Mouse (Mus musculus): ENCODE results near the gene Rbms3. TPM values are rescaled to one million over a fixed set of nuclear protein-coding genes. Genes with fewer than 3 reads are reported as not detected.
A peak's percentile ranks its signal among the peaks of the same experiment; 100 is the strongest.

Rbms3 gene
- polyA plus RNA-seq, 1 experiment, result 16.5 TPM

DNA sequence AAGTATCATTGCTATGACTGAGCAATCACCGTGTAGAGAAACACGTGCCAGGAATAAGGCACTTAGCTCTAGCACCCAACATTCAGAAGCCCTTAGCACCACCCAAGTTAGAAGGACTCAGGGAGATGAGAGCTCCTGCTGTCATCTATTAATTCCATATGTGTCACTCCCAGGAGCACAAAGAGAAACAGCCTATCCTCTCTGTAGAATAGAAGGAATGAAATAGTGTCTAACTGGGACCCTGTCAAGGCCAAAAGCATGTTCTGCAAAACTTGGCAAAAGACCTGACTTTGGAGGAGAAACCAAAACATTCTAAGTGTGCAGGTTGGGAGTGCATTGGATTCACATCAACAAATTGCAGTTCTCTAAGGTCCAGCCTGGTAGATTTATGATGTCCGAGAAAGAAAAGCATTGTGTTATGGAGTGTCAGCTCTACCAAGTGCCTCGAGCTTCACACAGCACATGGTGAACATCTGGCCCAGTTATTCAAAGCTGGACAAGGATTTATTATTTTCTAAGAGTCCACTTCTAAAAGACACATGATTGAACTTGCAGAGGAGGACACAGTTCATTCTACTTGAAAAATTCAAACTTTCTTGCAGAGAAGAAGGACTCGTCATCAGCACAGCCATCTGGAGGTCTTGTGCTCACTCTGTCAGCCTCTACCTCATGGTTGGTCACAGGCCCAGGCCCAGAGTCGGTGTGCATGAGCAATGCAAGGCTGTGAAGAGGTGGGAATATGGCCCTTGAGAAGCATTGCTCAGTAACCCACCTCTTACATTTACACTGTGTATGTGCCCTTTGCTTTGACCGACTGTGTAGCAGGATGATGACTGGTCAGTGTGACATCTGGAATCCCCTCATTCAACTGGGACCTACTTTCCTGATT lies 200.3 kb downstream of the Rbms3 start:
- Histone ChIP-seq H3K4me1 (ENCODE audit: control insufficient read depth, insufficient read depth, low read length) (no peaks in the 10 kb centered on the region), H3K4me3 (ENCODE audit: insufficient read depth, low read depth, low read length) (no peak overlapping the region), H3K27ac (ENCODE audit: insufficient read depth, low read depth, low read length) (no peak overlapping the region), H3K27me3 (replicated peaks; ENCODE audit: control insufficient read depth, insufficient read depth, low read length) (no peaks in the 10 kb centered on the region), H3K36me3 (ENCODE audit: control insufficient read depth, insufficient read depth, low read length) (no peaks in the 10 kb centered on the region)
- 83% methylated on average over 7 of the region's 7 CpGs for WGBS
- TF ChIP-seq POLR2A (IDR thresholded peaks at IDR 0.05; ENCODE audit: low read depth, low read length) (no peak), CTCF (conservative IDR thresholded peaks at IDR 0.05; ENCODE audit: insufficient read depth, insufficient read length, low read depth, low read length) (no peak)
- DNase-seq, result no peak

DNA sequence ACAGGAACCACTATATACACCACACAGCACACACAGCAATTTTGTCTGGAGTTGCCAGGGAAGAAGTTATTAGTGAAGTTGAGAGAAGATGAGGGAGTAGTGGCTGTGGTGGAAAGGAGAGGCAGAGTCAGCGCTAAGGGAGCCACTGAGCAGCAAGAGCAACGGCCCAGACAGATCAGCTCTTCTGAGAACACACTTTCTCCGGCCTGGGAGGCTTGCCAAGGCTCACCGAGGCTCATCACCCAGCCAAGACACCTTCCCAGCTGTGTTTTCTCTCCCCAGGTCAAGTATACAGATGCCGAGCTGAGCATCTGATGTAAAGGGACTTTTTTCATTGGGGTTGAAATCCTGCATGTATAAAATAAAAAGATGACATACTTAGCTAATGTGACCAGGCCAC lies 206.5 kb downstream of the Rbms3 start:
- TF ChIP-seq POLR2A (IDR thresholded peaks at IDR 0.05; ENCODE audit: low read depth, low read length) (no peak), CTCF (conservative IDR thresholded peaks at IDR 0.05; ENCODE audit: insufficient read depth, insufficient read length, low read depth, low read length) (no peak)
- H3K27me3 ChIP-seq (replicated peaks; ENCODE audit: control insufficient read depth, insufficient read depth, low read length), result no peaks in the 10 kb centered on the region
- H3K4me3 ChIP-seq (ENCODE audit: insufficient read depth, low read depth, low read length), result no peak overlapping the region
- peak; percentile 36 for DNase-seq
- H3K36me3 ChIP-seq (ENCODE audit: control insufficient read depth, insufficient read depth, low read length), result no peaks in the 10 kb centered on the region
- H3K27ac ChIP-seq (ENCODE audit: insufficient read depth, low read depth, low read length), result no peak overlapping the region
- 60% methylated on average over 5 of the region's 5 CpGs for WGBS
- H3K4me1 ChIP-seq (ENCODE audit: control insufficient read depth, insufficient read depth, low read length), result no peaks in the 10 kb centered on the region

DNA sequence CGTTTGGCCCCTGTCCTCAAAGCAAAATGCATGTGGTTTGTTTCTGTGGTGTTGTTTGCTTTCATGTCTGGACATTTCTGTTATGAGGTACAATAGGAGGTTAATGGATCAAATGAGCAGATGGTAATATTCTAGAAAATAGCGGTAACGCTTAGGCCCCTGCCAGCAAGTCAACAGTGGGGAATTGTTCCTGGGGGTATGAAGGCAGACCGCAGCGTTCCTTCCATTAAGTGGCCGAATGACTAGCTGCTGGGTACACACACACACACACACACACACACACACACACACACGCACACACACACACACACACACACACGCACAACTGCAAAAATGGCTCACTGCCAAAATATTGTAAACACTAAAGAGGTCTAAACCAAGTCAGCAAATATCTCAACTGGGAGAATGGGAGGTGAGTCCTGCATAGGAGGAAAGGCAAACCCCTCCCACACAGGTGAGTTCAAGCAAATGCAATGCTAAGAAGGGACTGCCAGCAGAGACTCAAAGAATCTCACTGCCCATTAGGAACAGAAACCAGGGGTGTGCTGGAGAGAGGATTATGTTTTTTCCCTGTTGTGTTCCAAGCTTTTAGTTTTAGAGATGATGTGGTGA lies 209.7 kb downstream of the Rbms3 start:
- no peak for TF ChIP-seq CTCF (conservative IDR thresholded peaks at IDR 0.05; ENCODE audit: insufficient read depth, insufficient read length, low read depth, low read length)
- no peak for TF ChIP-seq POLR2A (IDR thresholded peaks at IDR 0.05; ENCODE audit: low read depth, low read length)
- Histone ChIP-seq H3K36me3 (ENCODE audit: control insufficient read depth, insufficient read depth, low read length) (no peaks in the 10 kb centered on the region), H3K27me3 (replicated peaks; ENCODE audit: control insufficient read depth, insufficient read depth, low read length) (no peaks in the 10 kb centered on the region), H3K4me3 (ENCODE audit: insufficient read depth, low read depth, low read length) (no peak overlapping the region), H3K27ac (ENCODE audit: insufficient read depth, low read depth, low read length) (no peak overlapping the region), H3K4me1 (ENCODE audit: control insufficient read depth, insufficient read depth, low read length) (no peaks in the 10 kb centered on the region)
- WGBS, result 79% methylated on average over 8 of the region's 8 CpGs
- DNase-seq, result no peak

DNA sequence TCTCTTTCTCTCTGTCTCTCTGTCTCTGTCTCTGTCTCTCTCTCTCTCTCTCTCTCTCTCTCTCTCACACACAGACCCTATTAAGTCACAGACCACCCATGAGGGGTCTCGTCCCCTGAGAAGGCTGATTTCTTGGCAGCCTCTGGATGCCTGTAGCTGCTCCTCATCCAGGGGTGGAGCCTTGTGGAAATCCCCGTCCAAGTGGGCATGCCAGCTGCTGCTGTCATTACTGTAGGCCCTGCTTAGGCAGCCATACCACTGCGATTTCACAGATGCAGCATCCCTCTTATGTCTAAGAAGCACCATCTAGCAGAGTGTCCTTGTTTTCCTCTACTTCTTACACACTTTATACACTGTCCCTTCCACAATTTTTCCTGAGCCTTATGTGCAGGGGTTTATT lies 216.5 kb downstream of the Rbms3 start:
- WGBS, result 69% methylated on average over 3 of the region's 3 CpGs
- Histone ChIP-seq H3K36me3 (ENCODE audit: control insufficient read depth, insufficient read depth, low read length) (no peaks in the 10 kb centered on the region), H3K27ac (ENCODE audit: insufficient read depth, low read depth, low read length) (no peak overlapping the region), H3K4me3 (ENCODE audit: insufficient read depth, low read depth, low read length) (no peak overlapping the region), H3K4me1 (ENCODE audit: control insufficient read depth, insufficient read depth, low read length) (no peaks in the 10 kb centered on the region), H3K27me3 (replicated peaks; ENCODE audit: control insufficient read depth, insufficient read depth, low read length) (no peaks in the 10 kb centered on the region)
- no peak for DNase-seq
- TF ChIP-seq CTCF (conservative IDR thresholded peaks at IDR 0.05; ENCODE audit: insufficient read depth, insufficient read length, low read depth, low read length) (no peak), POLR2A (IDR thresholded peaks at IDR 0.05; ENCODE audit: low read depth, low read length) (no peak)

DNA sequence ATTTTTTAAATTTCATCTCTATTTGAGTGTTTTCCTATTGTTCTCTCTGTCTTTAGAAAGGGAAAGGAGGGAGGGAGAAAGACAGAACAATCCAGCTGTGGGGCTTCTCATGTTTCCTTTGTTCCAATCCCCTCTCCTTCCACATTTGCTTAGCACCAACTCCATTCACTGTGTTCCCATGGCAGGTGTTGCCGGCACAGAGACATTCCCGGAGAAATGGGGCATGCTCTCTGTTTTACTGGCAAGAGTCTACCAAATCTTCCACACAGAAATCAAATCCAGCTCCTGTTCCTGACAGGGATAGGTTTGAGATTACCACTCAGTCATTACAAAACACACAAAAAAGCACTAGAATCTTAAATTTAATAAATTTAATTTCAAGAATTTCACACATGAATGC lies 217.1 kb downstream of the Rbms3 start:
- 38% methylated on average over 2 of the region's 2 CpGs for WGBS
- no peak for DNase-seq
- Histone ChIP-seq H3K4me3 (ENCODE audit: insufficient read depth, low read depth, low read length) (no peak overlapping the region), H3K36me3 (ENCODE audit: control insufficient read depth, insufficient read depth, low read length) (no peaks in the 10 kb centered on the region), H3K27me3 (replicated peaks; ENCODE audit: control insufficient read depth, insufficient read depth, low read length) (no peaks in the 10 kb centered on the region), H3K4me1 (ENCODE audit: control insufficient read depth, insufficient read depth, low read length) (no peaks in the 10 kb centered on the region), H3K27ac (ENCODE audit: insufficient read depth, low read depth, low read length) (no peak overlapping the region)
- TF ChIP-seq POLR2A (IDR thresholded peaks at IDR 0.05; ENCODE audit: low read depth, low read length) (no peak), CTCF (conservative IDR thresholded peaks at IDR 0.05; ENCODE audit: insufficient read depth, insufficient read length, low read depth, low read length) (no peak)

DNA sequence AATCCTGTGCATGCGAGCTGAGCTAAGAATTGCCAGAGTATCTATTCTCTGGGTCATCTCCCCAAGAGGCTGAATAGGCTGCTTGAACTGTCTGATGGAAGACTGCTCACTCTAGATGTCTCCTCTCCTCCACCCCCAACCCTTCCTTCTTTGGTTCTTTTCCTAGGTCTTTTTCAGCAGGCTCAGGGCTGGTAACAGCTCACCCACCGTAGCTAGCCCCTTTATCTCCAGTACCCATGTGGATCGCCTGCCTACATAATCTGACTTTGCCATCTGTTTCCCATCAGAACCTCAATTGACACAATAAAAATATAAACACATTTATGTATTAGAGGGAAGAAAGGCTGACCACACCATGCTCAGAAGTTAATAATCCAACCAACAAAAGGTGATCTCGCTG lies 225.1 kb downstream of the Rbms3 start:
- H3K36me3 ChIP-seq (ENCODE audit: control insufficient read depth, insufficient read depth, low read length), result no peaks in the 10 kb centered on the region
- WGBS, result 78% methylated on average over 4 of the region's 4 CpGs
- H3K27me3 ChIP-seq (replicated peaks; ENCODE audit: control insufficient read depth, insufficient read depth, low read length), result no peaks in the 10 kb centered on the region
- no peak for DNase-seq
- H3K27ac ChIP-seq (ENCODE audit: insufficient read depth, low read depth, low read length), result no peak overlapping the region
- no peaks in the 10 kb centered on the region for H3K4me1 ChIP-seq (ENCODE audit: control insufficient read depth, insufficient read depth, low read length)
- H3K4me3 ChIP-seq (ENCODE audit: insufficient read depth, low read depth, low read length), result no peak overlapping the region
- TF ChIP-seq CTCF (conservative IDR thresholded peaks at IDR 0.05; ENCODE audit: insufficient read depth, insufficient read length, low read depth, low read length) (no peak), POLR2A (IDR thresholded peaks at IDR 0.05; ENCODE audit: low read depth, low read length) (no peak)

DNA sequence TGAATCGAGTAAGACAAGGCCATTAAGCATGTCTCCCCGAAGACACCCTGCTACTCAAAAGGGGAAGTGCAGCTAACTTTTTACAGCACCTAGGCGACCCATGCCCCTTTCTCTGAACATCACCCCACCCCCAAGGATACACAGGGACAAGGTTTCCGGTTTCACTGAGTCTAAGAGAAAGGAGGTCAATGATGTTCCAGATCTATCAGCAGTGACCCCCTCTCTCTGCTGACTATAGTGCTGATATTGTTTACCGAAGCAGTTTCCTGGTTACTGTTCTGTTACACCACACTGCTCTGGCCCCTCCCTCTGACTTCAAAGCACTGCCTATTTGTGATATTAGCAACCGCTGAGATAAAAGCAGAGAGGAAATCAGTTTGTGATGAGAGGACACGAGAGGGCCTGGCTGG lies 229.4 kb downstream of the Rbms3 start:
- no peak for TF ChIP-seq POLR2A (IDR thresholded peaks at IDR 0.05; ENCODE audit: low read depth, low read length)
- TF ChIP-seq CTCF (conservative IDR thresholded peaks at IDR 0.05; ENCODE audit: insufficient read depth, insufficient read length, low read depth, low read length), result no peak
- no peak overlapping the region for H3K27ac ChIP-seq (ENCODE audit: insufficient read depth, low read depth, low read length)
- no peaks in the 10 kb centered on the region for H3K4me1 ChIP-seq (ENCODE audit: control insufficient read depth, insufficient read depth, low read length)
- DNase-seq, result peak; percentile 8
- H3K36me3 ChIP-seq (ENCODE audit: control insufficient read depth, insufficient read depth, low read length), result no peaks in the 10 kb centered on the region
- WGBS, result 21% methylated on average over 7 of the region's 7 CpGs
- no peak overlapping the region for H3K4me3 ChIP-seq (ENCODE audit: insufficient read depth, low read depth, low read length)
- H3K27me3 ChIP-seq (replicated peaks; ENCODE audit: control insufficient read depth, insufficient read depth, low read length), result no peaks in the 10 kb centered on the region
